Mouse (Mus musculus) olfactory bulb, adult 2 months (tissue): ENCODE data around the gene Tmem169.

Source experiments
- CTCF ChIP-seq: fragments of 200-500 bp; IDR thresholded peaks from 2 replicates; pipeline ENCODE4 v1.5.1; 2012; ENCODE audit warnings: low read depth, mild to moderate bottlenecking, low read length, moderate library complexity; ENCODE audit not compliant: insufficient read depth
- POLR2A ChIP-seq: fragments of 200-500 bp; IDR thresholded peaks from 2 replicates; pipeline ENCODE4 v1.6.1; 2012; ENCODE audit warnings: mild to moderate bottlenecking, low read depth, low read length, moderate library complexity; ENCODE audit not compliant: insufficient read depth

DNA sequence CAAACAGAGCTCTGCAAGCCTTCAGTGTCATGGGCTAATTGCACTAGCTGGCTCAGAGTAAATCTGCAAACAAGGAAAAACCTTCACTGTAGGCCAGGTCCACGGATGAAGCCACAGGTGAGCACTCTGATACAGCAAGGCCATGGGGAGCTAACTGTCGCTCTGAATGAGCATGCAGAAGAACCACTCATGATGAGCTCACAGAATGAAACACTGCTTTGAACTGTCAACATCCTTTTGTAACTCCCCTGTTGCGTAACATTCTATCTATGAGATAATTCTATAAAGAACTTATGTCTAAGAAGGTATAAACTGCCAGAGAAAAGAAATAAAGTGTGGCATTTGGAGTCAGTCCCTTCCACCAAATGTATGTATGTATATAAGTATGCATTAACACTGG lies 21.1 kb upstream of the Tmem169 start:
- no peak for TF ChIP-seq CTCF
- no peak for TF ChIP-seq POLR2A
